Mouse (Mus musculus): Measurements from ENCODE around the gene Grk2. TPM values are rescaled to one million over a fixed set of nuclear protein-coding genes. Genes with fewer than 3 reads are reported as not detected.

Grk2 gene
- polyA plus RNA-seq, 1 experiment, result 243 TPM

DNA sequence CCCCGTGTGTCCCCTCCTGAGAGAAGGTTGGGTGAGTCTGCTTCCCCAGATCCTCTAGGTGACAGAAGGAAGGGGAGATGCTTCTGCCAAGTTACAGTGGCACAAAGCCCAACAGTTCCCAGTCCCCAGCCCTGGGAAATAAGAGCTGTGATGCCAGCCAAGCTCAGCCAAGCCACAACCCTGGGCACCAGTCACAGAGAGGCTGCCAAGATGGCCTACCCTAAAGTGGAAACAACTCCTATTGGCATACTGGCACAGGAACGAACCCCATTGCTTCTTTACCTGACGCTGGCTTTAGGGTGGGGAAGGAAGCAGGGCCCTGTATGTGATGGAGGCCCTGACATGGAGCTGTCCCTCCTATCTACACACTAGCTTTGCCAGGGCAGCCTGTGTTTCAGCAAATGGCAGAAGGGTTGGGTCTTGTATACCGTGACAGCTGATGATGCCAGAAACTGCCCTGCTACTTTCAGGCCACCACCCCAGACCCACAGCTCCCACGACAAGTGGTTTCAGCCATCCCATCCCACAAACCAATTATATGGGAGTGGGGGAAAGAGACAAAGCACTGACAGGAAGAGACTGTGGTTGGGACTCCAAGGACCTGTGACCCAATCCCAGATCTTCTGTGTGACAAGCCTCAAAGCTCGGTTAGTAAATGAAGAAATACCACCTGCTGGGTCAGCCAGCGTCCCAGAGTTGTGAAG, 2.9 kb downstream of the Grk2 start:
- WGBS, result 6% methylated on average over 7 of the region's 7 CpGs
- Histone ChIP-seq H3K4me1 (ENCODE audit: control insufficient read depth, insufficient read depth, low read length) (peaks cover 15% of the 10 kb centered on the region), H3K27ac (ENCODE audit: control insufficient read depth, insufficient read depth, low read depth, low read length, poor library complexity) (peak overlapping the region; percentile 94), H3K4me3 (replicated peaks; ENCODE audit: control insufficient read depth, low read depth, low read length) (peak overlapping the region; percentile 75)
- no peak for TF ChIP-seq CTCF (IDR thresholded peaks at IDR 0.05; ENCODE audit: control insufficient read depth, insufficient read depth, low read length)
- TF ChIP-seq POLR2A (IDR thresholded peaks at IDR 0.05; ENCODE audit: borderline replicate concordance, control insufficient read depth, low read depth, low read length), result no peak

DNA sequence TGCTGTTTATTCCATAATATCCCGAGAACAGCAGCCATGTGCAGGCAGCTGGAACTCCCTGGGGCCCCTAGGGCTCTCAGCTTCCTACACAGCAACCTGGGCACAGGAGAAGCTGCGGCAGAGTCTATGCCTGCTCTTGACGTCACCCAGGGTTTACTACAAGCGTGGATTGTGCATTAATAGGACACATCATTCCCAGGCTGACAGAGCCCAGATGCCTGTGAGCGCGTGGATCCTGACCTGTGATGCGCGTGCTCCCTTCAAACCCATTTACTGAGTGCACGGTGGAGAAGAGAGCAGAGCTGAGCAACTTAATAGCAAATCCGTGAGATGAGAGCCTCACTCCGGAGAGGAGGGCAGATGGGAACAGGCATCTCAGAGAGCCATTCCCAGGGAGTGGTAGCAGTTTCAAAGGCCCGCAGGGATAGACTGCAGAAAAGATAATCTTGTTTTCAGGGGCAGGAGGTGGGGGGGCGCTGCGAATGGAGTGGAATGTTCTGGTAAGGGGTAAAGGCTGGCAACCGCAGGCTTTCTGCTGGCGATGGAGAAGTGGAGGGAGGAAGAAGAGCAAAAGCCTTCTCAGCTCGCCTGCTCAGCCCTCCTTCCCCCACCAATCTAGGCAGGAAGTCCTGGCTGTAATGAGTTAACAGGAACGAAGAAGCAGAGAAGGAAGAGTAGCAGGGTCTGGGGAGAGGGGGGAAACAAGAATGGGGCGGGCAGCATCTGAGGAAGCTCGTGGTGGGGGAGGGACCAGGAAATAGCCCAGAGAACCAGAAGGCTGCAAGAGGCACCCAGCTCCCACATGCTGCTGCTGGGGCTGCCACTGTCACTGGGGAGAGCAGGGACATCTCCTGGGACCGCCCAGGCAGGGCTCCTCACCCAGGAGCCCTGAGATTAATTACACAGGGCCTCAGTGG, 4.0 kb downstream of the Grk2 start:
- Histone ChIP-seq H3K27ac (ENCODE audit: control insufficient read depth, insufficient read depth, low read depth, low read length, poor library complexity) (peak overlapping the region; percentile 94), H3K4me1 (ENCODE audit: control insufficient read depth, insufficient read depth, low read length) (peaks cover 21% of the 10 kb centered on the region), H3K4me3 (replicated peaks; ENCODE audit: control insufficient read depth, low read depth, low read length) (peak overlapping the region; percentile 75)
- 12% methylated on average over 21 of the region's 21 CpGs for WGBS
- TF ChIP-seq POLR2A (IDR thresholded peaks at IDR 0.05; ENCODE audit: borderline replicate concordance, control insufficient read depth, low read depth, low read length), result peak; percentile 87; the same call in 1 of the 2 replicates
- TF ChIP-seq CTCF (IDR thresholded peaks at IDR 0.05; ENCODE audit: control insufficient read depth, insufficient read depth, low read length), result no peak

DNA sequence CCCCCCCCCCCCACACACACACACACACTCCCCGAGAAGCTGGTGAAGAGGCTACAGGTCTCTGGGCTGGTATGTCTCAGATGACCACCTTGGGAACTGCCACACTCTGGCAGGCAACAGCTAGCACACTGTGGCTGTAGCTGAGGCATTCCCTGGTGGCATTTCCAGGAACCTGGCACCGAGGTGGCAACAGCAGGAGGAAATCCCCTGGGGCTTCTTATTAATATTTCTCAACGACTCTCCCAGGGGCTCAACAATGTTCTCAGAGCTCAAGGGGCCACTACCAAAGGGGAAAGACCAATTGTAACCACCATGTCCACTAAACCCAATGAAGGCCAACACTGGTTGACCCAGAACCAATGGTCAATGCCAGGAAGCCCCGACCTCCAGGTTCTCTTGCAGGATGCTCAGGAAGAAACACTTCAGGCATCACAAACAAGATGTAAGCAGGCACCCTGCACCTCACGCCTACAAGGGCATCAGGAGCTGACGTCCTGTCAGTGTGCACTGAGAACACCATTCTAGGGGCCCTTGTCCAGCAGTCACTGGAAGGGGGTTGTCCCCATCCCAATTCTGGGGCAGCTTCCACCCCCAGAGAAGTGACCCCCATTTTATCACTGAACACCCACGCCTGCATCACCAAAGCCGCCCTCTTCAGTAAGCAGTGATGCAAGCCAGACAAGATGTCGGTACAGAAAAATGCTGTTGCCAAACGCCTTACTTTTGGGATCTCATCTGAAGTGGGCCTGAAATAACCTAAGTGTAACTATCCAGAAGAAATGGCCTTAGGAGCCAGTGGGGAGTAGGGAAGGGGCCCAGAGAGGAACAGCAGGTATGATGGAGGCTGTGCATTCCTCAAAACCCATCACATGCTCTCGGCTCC, 4.9 kb downstream of the Grk2 start:
- 21% methylated on average over 11 of the region's 11 CpGs for WGBS
- H3K4me3 ChIP-seq (replicated peaks; ENCODE audit: control insufficient read depth, low read depth, low read length), result peak overlapping the region; percentile 22
- H3K4me1 ChIP-seq (ENCODE audit: control insufficient read depth, insufficient read depth, low read length), result peaks cover 25% of the 10 kb centered on the region
- TF ChIP-seq CTCF (IDR thresholded peaks at IDR 0.05; ENCODE audit: control insufficient read depth, insufficient read depth, low read length), result no peak
- H3K27ac ChIP-seq (ENCODE audit: control insufficient read depth, insufficient read depth, low read depth, low read length, poor library complexity), result peak overlapping the region; percentile 88

DNA sequence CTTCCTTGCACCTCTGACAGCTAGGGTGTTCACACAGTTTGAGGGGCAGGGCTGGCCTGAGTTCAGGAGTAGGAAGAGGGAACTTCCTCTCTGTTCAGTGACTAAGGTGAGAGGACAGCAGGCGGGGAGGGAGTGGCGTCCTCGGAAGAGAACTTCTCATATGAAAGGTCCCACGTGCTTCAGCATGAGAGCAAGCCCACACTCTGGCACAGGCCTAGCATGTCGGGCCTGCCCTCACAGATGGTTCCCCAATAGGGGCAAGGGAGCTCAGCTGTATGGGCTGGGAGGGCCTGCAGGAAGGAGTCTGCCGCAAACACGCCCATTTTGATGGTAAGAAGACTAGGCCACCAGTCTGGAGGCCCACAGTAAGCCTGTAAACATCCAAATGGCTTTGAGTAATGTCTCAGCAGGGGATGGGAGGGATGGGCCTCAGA, 5.7 kb downstream of the Grk2 start:
- TF ChIP-seq CTCF (IDR thresholded peaks at IDR 0.05; ENCODE audit: control insufficient read depth, insufficient read depth, low read length) (no peak), POLR2A (IDR thresholded peaks at IDR 0.05; ENCODE audit: borderline replicate concordance, control insufficient read depth, low read depth, low read length) (peak; percentile 79; the same call in 1 of the 2 replicates)
- H3K4me3 ChIP-seq (replicated peaks; ENCODE audit: control insufficient read depth, low read depth, low read length), result peak overlapping the region; percentile 16
- H3K4me1 ChIP-seq (ENCODE audit: control insufficient read depth, insufficient read depth, low read length), result peaks cover 29% of the 10 kb centered on the region
- H3K27ac ChIP-seq (ENCODE audit: control insufficient read depth, insufficient read depth, low read depth, low read length, poor library complexity), result peak overlapping the region; percentile 88
- WGBS, result 3% methylated on average over 7 of the region's 7 CpGs

DNA sequence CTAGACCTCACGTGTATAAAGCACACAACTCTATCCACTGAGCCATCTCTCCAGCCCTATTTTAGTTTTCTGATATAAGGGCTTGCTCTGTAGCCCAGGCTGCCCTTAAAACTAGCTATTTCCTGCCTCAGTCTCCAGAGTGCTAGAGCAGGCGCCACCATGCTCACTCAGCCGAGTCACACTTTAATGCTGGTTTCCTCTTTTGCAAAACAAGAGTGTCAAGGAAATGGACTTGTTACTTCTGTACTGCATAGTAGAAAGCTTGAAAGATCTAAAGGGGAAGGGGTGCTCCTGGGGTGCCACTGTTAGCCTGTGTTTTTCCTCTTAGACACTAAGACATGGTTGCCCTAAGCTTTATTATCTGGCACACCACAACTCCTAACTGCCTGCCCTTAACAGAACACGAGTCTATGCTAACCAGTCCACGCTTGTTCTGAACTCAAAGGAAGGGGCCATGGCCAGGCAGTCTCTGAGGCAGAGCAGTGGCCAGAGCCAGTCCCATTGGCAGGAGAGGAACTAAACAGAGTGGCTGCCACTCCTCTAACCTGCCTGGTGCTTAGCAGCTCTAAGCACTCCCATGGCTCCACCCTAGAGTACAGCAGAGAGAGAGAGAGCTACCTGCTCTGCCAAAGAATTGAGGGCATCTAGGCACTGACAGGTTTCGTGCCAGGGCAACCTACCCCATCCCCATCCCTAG, 6.3 kb downstream of the Grk2 start:
- H3K4me1 ChIP-seq (ENCODE audit: control insufficient read depth, insufficient read depth, low read length), result peaks cover 31% of the 10 kb centered on the region
- WGBS, result 10% methylated on average over 6 of the region's 6 CpGs
- peak overlapping the region; percentile 16 for H3K4me3 ChIP-seq (replicated peaks; ENCODE audit: control insufficient read depth, low read depth, low read length)
- peak overlapping the region; percentile 87 for H3K27ac ChIP-seq (ENCODE audit: control insufficient read depth, insufficient read depth, low read depth, low read length, poor library complexity)
- no peak for TF ChIP-seq CTCF (IDR thresholded peaks at IDR 0.05; ENCODE audit: control insufficient read depth, insufficient read depth, low read length)
- TF ChIP-seq POLR2A (IDR thresholded peaks at IDR 0.05; ENCODE audit: borderline replicate concordance, control insufficient read depth, low read depth, low read length), result 0 out of 2 replicates have a peak, but pooled peaks have one; percentile 31

DNA sequence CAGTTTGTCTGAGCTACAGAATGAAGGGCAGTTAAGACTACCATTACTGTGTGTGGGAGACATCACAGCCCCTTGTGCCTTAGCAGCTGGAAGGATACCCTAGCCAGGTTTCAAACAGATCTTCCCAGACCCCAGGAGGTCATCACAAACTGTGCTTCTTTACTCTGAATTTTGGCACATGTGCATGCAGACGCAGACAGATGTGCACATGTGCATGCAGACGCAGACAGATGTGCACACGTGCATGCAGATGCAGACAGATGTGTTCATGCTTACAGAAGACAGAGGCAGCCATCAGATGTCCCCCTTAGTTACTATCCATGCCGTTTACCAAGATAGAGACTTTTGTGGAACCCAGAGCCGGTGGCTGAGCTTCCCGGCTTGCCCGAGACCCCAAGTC, 6.9 kb downstream of the Grk2 start:
- Histone ChIP-seq H3K27ac (ENCODE audit: control insufficient read depth, insufficient read depth, low read depth, low read length, poor library complexity) (peak overlapping the region; percentile 87), H3K4me1 (ENCODE audit: control insufficient read depth, insufficient read depth, low read length) (peaks cover 31% of the 10 kb centered on the region), H3K4me3 (replicated peaks; ENCODE audit: control insufficient read depth, low read depth, low read length) (peak overlapping the region; percentile 32)
- TF ChIP-seq CTCF (IDR thresholded peaks at IDR 0.05; ENCODE audit: control insufficient read depth, insufficient read depth, low read length), result no peak
- TF ChIP-seq POLR2A (IDR thresholded peaks at IDR 0.05; ENCODE audit: borderline replicate concordance, control insufficient read depth, low read depth, low read length), result no peak
- 53% methylated on average over 7 of the region's 7 CpGs for WGBS

DNA sequence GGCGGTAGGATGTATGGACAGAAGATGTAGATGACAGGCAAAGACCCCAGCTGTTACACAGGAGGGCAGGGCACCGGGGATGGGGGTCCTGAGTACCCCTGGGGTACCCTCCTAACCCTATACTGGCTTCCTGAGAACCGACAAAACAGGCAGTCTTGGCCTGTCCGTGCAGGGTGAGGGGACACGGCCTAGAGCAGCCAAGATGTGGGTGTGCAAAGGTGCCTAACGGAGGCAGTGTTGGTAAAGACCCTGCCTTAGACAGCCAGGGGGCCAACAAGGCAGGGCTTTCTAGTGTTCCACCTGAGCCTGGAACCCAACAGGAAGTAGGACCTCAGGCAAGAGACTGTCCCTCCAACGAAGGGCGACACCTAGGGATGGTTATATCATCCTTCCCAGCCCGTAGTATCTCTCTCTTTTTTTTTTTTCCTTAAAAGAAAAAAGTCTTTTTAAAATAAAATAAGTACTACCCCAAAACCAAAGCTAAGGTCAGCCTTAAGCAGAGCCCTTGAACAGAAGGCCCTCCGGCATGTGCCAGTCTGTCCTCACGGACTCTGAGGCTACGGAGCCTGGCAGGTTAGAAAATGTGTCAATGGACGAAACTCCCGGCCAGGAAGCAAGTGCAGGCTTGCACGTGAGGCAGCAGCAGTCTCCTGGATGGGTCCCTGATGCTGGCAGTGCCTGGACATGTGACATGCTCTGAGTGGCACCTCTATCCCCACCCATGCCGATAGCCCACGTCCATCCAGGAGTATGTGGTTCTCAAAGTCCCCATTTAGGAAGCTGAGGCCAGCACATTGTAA, 7.5 kb downstream of the Grk2 start:
- TF ChIP-seq POLR2A (IDR thresholded peaks at IDR 0.05; ENCODE audit: borderline replicate concordance, control insufficient read depth, low read depth, low read length) (no peak), CTCF (IDR thresholded peaks at IDR 0.05; ENCODE audit: control insufficient read depth, insufficient read depth, low read length) (peak; percentile 25; the same call in 1 of the 2 replicates)
- H3K27ac ChIP-seq (ENCODE audit: control insufficient read depth, insufficient read depth, low read depth, low read length, poor library complexity), result peak overlapping the region; percentile 87
- 42% methylated on average over 17 of the region's 17 CpGs for WGBS

More for the DNA sequence above, 7.5 kb downstream of the Grk2 start:
- Histone ChIP-seq H3K4me1 (ENCODE audit: control insufficient read depth, insufficient read depth, low read length) (peaks cover 36% of the 10 kb centered on the region), H3K4me3 (replicated peaks; ENCODE audit: control insufficient read depth, low read depth, low read length) (peak overlapping the region; percentile 30)

All from bone marrow, adult 2 months (tissue).